Mouse (Mus musculus) frontal cortex, adult 2 months (tissue): ENCODE data around the gene Dock3. TPM values are rescaled to one million over a fixed set of nuclear protein-coding genes. Genes with fewer than 3 reads are reported as not detected.

Source experiments
- polyA plus RNA-seq: library from polyadenylated mRNA; depleted of rRNA; stranded (reverse); fragments of >200 nt; gene quantifications from 2 replicates; pipeline ENCODE4 v1.2.3, GENCODE M21; 2012; rRNA removed

Dock3 gene
- polyA plus RNA-seq, 1 experiment, result 204 TPM

Other genes with a start within 250 kb of the Dock3 start
- gene Mapkapk3, start 58.0 kb upstream of the Dock3 start, polyA plus RNA-seq, result 7.0 and 7.6 TPM in 2 replicates
- 5.3 and 7.1 TPM in 2 replicates for gene Cish, start 64.1 kb upstream of the Dock3 start, polyA plus RNA-seq
- 31.9 and 39.1 TPM in 2 replicates for gene Hemk1, start 106.4 kb upstream of the Dock3 start, polyA plus RNA-seq
- gene 6430571L13Rik, start 108.7 kb upstream of the Dock3 start, polyA plus RNA-seq, result 26.2 and 26.8 TPM in 2 replicates
- gene Cacna2d2, start 167.7 kb upstream of the Dock3 start, polyA plus RNA-seq, result 33.1 and 35.7 TPM in 2 replicates